Mouse (Mus musculus) gastrocnemius, adult 8-10 months (tissue): Measurements from ENCODE around the gene Cylc2. TPM values are rescaled to one million over a fixed set of nuclear protein-coding genes. Genes with fewer than 3 reads are reported as not detected.

Source experiments
- DNase-seq, 2 experiments: peaks; one replicate each; pipeline ENCODE4 v3.0.0; 2022; ENCODE audit warnings: low spot score in 2 of 2
- total RNA-seq, 4 experiments: library from RNA; stranded (reverse); gene quantifications; 2 replicates each; pipeline ENCODE4 v1.2.4; 2022

The Cylc2 gene
- total RNA-seq: not detected

- DNase-seq: no peak
These were observed at the start of gene Cylc2 for GRCm38 (mm10) chr4:51216378-51216777. Cylc2 (plus strand) TSS chr4:51216678.
